Mouse (Mus musculus): ENCODE results near the gene Tmem116.
"Not testable (repeated sequence)": the region's sequence is repeated elsewhere in the genome, so short reads cannot be mapped to it uniquely, and the experiment has no call there.

Tmem116 gene

GRCm38 (mm10) chr5:121462171-121462502, 10.4 kb downstream of the Tmem116 start:
- DNase-seq (ENCODE audit: low spot score in 2 of 2), result no peak

DNA sequence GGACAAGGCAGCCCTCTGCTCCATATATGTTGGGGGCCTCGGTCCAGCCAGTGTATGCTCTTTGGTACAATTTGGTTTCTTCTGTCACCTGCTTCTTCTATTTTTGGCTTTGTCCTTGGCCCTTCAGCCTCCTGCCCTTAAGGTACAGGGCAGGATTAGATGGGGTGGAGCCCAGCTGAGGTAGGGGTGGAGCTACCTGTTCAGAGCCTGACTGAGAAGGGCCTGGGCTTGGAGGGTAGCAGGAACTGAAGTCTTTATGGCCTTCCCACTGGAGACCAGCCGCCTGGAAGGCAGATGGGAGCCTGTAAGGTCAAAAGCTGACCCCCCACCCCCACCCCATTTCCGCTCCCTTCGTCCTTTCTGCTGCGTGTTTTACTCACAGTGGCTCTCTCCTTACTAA, 11.3 kb downstream of the Tmem116 start:
- no peak for DNase-seq (ENCODE audit: low spot score in 2 of 2)

GRCm38 (mm10) chr5:121463601-121464250, 12.0 kb downstream of the Tmem116 start:
- DNase-seq (ENCODE audit: low spot score in 2 of 2), result no peak

- DNase-seq (ENCODE audit: low spot score in 2 of 2), result no peak
Observed at GRCm38 (mm10) chr5:121469566-121469965, 17.9 kb downstream of the Tmem116 start.

- no peak for DNase-seq (ENCODE audit: low spot score in 2 of 2)
Observed at GRCm38 (mm10) chr5:121472411-121472810, 20.7 kb downstream of the Tmem116 start.

DNA sequence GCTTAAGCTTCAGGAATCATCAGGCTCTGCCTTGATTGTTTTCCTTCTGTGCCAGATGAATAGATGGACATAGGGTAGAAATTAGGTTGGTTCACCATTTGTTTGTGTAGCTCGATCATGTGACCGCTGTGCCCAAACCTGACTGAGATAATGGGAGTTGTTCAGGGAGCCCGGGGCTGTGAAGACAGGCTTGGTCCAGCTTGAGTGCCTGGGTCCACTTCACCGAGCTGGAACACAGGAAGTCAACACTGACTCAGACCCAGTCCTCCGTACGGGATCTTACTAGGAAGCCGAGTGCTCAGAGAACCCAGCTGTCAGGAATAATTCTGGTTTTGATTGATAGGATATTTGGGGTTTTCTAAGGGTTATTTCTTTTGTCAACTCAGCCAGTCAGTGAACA, 22.9 kb downstream of the Tmem116 start:
- DNase-seq (ENCODE audit: low spot score in 2 of 2), result no peak

GRCm38 (mm10) chr5:121476040-121476439, 24.3 kb downstream of the Tmem116 start:
- no peak for DNase-seq (ENCODE audit: low spot score in 2 of 2)

DNA sequence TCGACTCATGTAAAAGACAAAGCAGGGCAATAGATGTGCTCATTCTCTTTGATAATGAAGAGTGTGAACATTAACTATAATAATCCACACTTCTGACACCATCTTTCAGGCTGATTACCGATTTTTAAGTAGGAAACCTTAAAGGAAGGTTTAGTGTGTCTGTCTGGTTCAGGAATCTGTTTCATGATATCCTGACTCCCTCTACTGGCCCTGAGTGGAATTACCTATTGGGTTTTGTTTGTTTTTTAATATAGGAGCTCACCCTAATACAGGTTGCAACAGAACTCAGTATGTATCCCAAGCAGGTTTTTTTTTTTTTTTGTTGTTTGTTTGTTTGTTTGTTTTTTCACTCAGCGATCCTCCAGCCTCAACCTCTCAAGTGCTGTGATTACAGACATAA, 26.0 kb downstream of the Tmem116 start:
- DNase-seq (ENCODE audit: low spot score in 2 of 2), result no peak

GRCm38 (mm10) chr5:121484801-121485200, 33.1 kb downstream of the Tmem116 start:
- no peak for DNase-seq (ENCODE audit: low spot score in 2 of 2)

- DNase-seq (ENCODE audit: low spot score in 2 of 2), result peak; percentile 19 to 50
Observed at GRCm38 (mm10) chr5:121493305-121493704, 41.6 kb downstream of the Tmem116 start.

DNA sequence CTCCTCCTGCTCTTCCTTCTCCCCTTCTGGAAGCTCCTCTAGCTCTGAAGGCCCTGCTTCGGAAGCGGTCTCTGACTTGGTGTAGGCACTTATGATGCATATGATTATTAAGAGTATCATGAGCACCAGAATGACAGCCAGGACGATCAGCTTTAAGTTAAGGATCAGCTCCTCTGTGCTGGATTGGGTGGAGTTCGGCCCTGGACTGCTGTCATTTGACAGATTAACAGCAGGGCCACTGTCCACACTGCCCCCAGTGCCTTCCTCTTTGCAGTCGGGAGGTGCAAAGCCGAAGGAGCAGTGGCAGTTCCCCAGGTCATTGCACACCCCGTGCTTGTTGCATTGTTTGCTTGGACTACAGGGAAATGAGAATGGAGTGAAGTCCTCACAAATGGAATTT, 49.0 kb downstream of the Tmem116 start:
- DNase-seq (ENCODE audit: low spot score in 2 of 2), result no peak

GRCm38 (mm10) chr5:121501424-121501996, 49.8 kb downstream of the Tmem116 start:
- not testable (repeated sequence) for DNase-seq (ENCODE audit: low spot score in 2 of 2)

DNA sequence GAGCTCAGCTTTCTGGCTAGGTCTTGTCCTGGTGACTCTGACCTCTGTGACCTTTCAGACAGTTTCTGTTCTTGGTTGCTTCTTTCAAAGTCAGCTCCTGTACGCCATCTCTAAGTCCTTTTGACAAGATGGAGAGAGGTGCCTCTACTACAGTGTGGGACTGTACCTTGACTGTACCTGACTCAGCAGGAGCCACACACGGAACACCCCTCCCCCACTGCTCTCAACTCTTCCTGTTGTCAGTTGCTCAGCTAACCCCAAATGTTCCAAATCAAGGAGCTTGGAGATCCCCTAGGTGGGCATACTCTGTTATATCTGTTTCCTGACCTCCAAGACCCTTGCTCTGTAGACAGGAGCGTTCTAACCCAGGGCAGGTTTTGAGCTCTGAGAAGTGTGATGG, 51.5 kb downstream of the Tmem116 start, which contains the start of gene Adam1b:
Adam1b (minus strand) TSS at position 205 of the 400 bp plus-strand sequence.
- DNase-seq (ENCODE audit: low spot score in 2 of 2), result no peak

GRCm38 (mm10) chr5:121506846-121507245, 55.2 kb downstream of the Tmem116 start:
- no peak for DNase-seq (ENCODE audit: low spot score in 2 of 2)

DNA sequence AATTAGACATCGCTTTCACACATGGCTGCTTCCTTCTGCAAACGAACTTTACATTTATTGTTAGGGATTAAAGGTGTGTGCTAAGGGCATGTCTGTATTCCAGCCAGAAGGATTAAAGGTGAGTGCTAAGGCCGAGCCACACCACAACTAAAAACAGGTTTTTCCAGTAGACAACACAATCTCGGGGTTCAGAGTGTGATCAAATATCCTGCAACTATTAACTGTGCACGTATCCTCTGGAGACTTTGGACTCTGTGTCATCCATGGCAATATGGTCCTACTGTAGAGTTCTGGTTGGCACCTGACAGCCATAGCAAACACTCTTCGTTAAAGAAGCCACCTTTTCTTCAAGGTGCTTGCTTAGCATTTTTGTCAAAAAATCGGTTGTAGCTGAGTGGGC, 58.3 kb downstream of the Tmem116 start:
- no peak for DNase-seq (ENCODE audit: low spot score in 2 of 2)

DNA sequence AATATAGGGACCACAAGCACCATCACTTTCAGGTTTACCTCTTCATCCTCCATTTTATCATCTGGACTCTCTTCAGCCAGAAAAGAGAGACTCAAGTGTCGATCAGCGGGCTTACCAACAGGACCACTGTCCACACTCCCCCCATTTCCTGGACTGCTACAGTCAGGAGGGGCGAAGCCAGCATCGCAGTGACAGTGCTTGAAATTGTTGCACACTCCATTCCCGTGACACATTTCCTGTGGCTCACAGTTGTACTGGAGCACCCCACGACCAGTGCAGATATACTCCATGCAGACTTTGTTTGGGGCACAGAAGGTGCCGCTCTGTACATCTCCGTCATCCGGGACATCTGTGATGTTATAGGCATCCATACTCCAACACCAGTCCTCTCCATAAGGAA, 67.3 kb downstream of the Tmem116 start:
- DNase-seq (ENCODE audit: low spot score in 2 of 2), result no peak

DNA sequence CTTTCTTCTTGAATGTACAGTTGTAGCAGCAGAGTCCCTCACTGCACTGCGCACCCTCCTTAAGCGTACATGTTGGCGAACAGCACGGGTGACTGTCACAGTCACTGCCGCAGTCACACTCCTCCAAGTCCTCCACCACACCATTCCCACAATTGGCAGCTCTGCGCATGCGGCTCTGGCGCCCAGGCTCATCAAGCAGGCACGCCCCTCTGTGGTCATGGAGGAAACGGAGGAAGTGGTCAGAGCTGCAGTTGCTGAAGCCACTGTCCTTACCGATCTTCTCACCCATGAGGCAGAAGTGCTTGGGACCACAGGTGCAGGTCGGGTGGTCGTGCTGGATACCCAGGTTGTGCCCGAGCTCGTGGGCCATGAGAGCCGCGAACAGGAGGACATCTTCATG, 68.1 kb downstream of the Tmem116 start:
- DNase-seq (ENCODE audit: low spot score in 2 of 2), result not testable (repeated sequence)

DNA sequence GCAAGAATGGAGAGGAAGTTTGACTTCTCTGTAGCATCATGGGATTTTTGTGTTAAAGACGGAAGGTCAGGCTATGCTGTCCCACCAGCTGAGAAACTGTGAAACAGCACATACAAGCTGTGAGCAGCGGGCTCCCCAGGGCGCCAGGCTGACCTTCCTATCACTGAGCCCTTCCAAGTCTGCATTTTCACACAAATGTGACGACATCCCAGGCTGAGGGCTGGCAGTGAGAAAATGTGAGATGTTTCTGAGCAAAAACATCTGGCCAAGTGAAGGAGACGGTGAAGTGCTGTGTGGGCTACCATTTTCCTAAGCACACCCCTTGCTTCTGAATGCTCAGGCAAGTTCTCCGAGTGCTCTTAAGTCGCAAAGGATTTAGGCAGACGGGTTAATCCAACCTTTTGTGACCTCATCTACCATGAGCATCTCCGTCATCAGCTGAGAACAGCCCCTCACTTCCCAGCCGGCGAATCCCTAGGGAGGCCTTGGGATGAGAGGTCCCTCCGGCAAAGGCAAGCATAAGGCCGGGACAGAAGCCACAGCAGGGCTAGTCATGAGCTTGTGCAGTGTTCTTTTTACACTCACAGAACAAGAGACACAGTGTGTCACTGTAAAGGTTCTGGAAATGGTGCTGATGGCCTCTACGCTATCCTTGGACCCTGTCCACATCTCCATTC, 74.2 kb downstream of the Tmem116 start:
- no peak for DNase-seq (ENCODE audit: low spot score in 2 of 2)

DNA sequence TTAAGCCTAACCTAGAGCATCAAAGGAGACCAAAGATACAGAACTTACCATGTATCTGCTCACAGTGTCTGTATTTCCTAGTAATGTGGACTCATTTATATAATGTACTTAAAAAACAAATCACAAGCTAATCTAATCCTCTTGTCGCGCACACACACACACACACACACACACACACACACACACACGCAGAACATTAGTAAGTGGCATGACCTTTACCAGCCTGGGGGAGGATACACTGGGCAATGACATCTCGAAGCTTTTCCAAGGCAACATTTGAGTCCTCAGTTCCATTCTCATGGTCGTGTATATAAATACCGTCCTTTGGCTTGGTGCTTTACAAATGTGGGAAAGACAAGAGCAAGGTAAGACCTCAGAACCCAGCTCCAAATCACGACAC, 74.8 kb downstream of the Tmem116 start:
- DNase-seq (ENCODE audit: low spot score in 2 of 2), result no peak

DNA sequence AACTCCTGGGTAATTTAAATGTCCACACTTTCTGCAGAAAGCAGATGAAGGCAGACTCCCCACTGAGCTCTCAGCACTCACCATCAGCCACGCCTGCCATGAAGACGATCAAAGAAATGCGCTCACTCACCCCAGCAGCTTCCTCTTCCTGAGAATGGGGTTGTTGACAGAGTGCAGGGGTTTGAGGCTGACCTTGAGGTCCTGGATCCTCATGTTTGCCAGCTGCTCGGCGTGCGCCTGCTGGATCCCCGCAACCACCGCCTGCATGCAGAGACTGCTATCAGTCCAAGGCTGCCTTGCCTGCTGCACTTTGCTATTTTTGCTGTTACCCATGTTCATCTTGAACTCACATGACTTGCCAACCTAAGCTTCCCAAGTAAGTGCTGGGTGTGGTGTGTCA, 75.3 kb downstream of the Tmem116 start:
- DNase-seq (ENCODE audit: low spot score in 2 of 2), result no peak

- DNase-seq (ENCODE audit: low spot score in 2 of 2), result no peak
Observed at GRCm38 (mm10) chr5:121534521-121534920, 82.8 kb downstream of the Tmem116 start.

- DNase-seq (ENCODE audit: low spot score in 2 of 2), result no peak
Observed at GRCm38 (mm10) chr5:121535116-121535515, 83.4 kb downstream of the Tmem116 start.

DNA sequence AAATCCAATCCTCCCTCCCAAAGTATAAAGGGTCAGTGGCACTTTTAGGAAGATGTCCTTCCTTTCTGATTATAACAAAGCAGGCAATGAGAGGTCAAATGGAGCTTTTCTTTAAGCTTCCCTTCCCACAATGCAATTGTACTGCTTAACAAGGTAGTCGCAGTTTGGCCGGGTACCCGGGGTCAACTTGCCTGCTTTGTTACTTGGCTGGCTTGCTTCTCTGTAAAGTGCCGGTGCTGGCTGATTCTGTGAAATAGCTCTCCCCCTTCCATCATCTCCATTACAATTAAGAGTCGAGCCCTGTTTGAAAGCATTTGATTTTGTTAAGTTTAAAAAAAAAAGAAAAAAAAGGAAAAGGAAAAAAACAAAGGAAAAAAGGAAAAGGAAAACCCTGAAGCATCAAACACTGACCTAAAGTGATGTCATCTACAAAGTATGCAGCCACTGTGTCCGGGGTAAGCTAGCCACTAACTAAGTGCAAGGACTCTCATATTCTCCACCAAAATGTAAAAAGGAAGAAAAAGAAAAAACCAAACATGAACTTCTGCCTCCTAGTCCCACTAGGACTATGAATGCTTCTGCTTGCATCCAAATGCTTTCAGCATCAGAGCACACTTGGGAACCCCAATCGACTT, 85.3 kb downstream of the Tmem116 start:
- no peak for DNase-seq (ENCODE audit: low spot score in 2 of 2)
